8 mouse cellular contexts compared by ENCODE assay signal in genomic region chr1:51479027-51479329, GRCm38 (mm10). TPM values are rescaled to one million over a fixed set of nuclear protein-coding genes. Genes with fewer than 3 reads are reported as not detected.
DNase-seq lines count a peak whose midpoint lies in the region; ATAC-seq and TF ChIP-seq lines count a peak whose summit lies in the region.

No protein-coding gene starts in this region.

- TF ChIP-seq POLR2A in MEL (IDR thresholded peaks at IDR 0.05; ENCODE audit: control insufficient read depth in 1 of 2, insufficient read depth in 1 of 2, low read depth in 1 of 2, low read length in 2 of 2, poor library complexity in 1 of 2), result no peak

- peak overlapping the region; percentile 87 for H3K27ac ChIP-seq in heart, embryonic 13.5 days (replicated peaks)
- peak overlapping the region; percentile 79; the same call in 1 of the 2 replicates for H3K27ac ChIP-seq in MEL (ENCODE audit: control insufficient read depth, low read depth, low read length)
- H3K27ac ChIP-seq in hindbrain, embryonic 11.5 days (ENCODE audit: low read depth, low read length), result no peak overlapping the region
- H3K27ac ChIP-seq in midbrain, embryonic 11.5 days (ENCODE audit: low read depth, low read length), result no peak overlapping the region

- no peaks in the 10 kb centered on the region for H3K9me3 ChIP-seq in heart, embryonic 13.5 days
- no peaks in the 10 kb centered on the region for H3K9me3 ChIP-seq in MEL (replicated peaks; ENCODE audit: insufficient read depth, low read length)
- no peaks in the 10 kb centered on the region for H3K9me3 ChIP-seq in hindbrain, embryonic 11.5 days (ENCODE audit: control insufficient read depth, low read length)
- no peaks in the 10 kb centered on the region for H3K9me3 ChIP-seq in midbrain, embryonic 11.5 days (ENCODE audit: control insufficient read depth, low read length)

- no peak for DNase-seq in heart, adult 9 months (ENCODE audit: low spot score in 2 of 2)
- DNase-seq in MEL (ENCODE audit: low read depth, low spot score), result no peak
- DNase-seq in hindbrain, embryonic 11.5 days (ENCODE audit: low spot score), result no peak
- peak; percentile 81 for DNase-seq in midbrain, embryonic 11.5 days (ENCODE audit: low spot score, missing footprints)
- DNase-seq in layer of hippocampus, postnatal 25 days (ENCODE audit: extremely low spot score in 1 of 2, low spot score in 1 of 2), result no peak
- no peak for DNase-seq in cerebellum, postnatal 36 days
- no peak for DNase-seq in c-Kit-positive CD71-positive TER-119-positive erythroid progenitor cells, embryonic 14.5 days (ENCODE audit: low spot score)

- H3K9ac ChIP-seq in heart, embryonic 13.5 days, result peak overlapping the region; percentile 90
- H3K9ac ChIP-seq in MEL (ENCODE audit: control insufficient read depth, low read depth, low read length, poor library complexity, severe bottlenecking), result peak overlapping the region; percentile 93
- H3K9ac ChIP-seq in hindbrain, embryonic 11.5 days (ENCODE audit: low read depth, low read length), result no peak overlapping the region
- peak overlapping the region; percentile 74; the same call in 1 of the 2 replicates for H3K9ac ChIP-seq in midbrain, embryonic 11.5 days (ENCODE audit: low read length)

- no peak for TF ChIP-seq CTCF in MEL (IDR thresholded peaks at IDR 0.05 in 2 of 3, conservative IDR thresholded peaks at IDR 0.05 in 1 of 3; ENCODE audit: control insufficient read depth in 1 of 3, insufficient read depth in 1 of 3, low read depth in 2 of 3, low read length in 3 of 3, poor library complexity in 1 of 3, severe bottlenecking in 1 of 3)

- H3K4me3 ChIP-seq in heart, embryonic 13.5 days, result peak overlapping the region; percentile 77
- peak overlapping the region; percentile 69 to 92 for H3K4me3 ChIP-seq in MEL (ENCODE audit: control insufficient read depth in 1 of 2, insufficient read depth in 1 of 2, low read depth in 2 of 2, low read length in 2 of 2)
- peak overlapping the region; percentile 63 for H3K4me3 ChIP-seq in hindbrain, embryonic 11.5 days (ENCODE audit: low read depth, low read length)
- peak overlapping the region; percentile 60 for H3K4me3 ChIP-seq in midbrain, embryonic 11.5 days (ENCODE audit: low read depth, low read length)

- H3K4me1 ChIP-seq in heart, embryonic 13.5 days, result peaks cover 8% of the 10 kb centered on the region
- peaks cover 6 to 14% of the 10 kb centered on the region in 2 experiments for H3K4me1 ChIP-seq in MEL (ENCODE audit: control insufficient read depth in 1 of 2, insufficient read depth in 2 of 2, low read length in 2 of 2)
- no peaks in the 10 kb centered on the region for H3K4me1 ChIP-seq in hindbrain, embryonic 11.5 days (replicated peaks; ENCODE audit: control insufficient read depth, insufficient read depth, low read length)
- H3K4me1 ChIP-seq in midbrain, embryonic 11.5 days (ENCODE audit: control insufficient read depth, insufficient read depth, low read length), result no peaks in the 10 kb centered on the region; the same call in 1 of the 2 replicates

- 75% methylated on average over 1 of the region's 1 CpGs for WGBS in heart, embryonic 13.5 days
- 83% methylated on average over 1 of the region's 1 CpGs for WGBS in hindbrain, embryonic 11.5 days
- WGBS in midbrain, embryonic 11.5 days, result 82% methylated on average over 1 of the region's 1 CpGs

- H3K4me2 ChIP-seq in heart, embryonic 13.5 days, result peak overlapping the region; percentile 99
- peak overlapping the region; percentile 92 for H3K4me2 ChIP-seq in hindbrain, embryonic 11.5 days (replicated peaks; ENCODE audit: low read depth, low read length)
- peak overlapping the region; percentile 63 for H3K4me2 ChIP-seq in midbrain, embryonic 11.5 days

- peaks cover 4% of the 10 kb centered on the region; the same call in 1 of the 2 replicates for H3K36me3 ChIP-seq in heart, embryonic 13.5 days
- H3K36me3 ChIP-seq in MEL (ENCODE audit: control insufficient read depth in 1 of 2, insufficient read depth in 2 of 2, low read length in 2 of 2), result peaks cover 0 to 25% of the 10 kb centered on the region in 2 experiments; a peak in 2 of 4 replicates
- no peaks in the 10 kb centered on the region for H3K36me3 ChIP-seq in hindbrain, embryonic 11.5 days (ENCODE audit: control insufficient read depth, insufficient read depth, low read length)
- no peaks in the 10 kb centered on the region for H3K36me3 ChIP-seq in midbrain, embryonic 11.5 days (ENCODE audit: control insufficient read depth, insufficient read depth, low read length)

- ATAC-seq in heart, embryonic 13.5 days (ENCODE audit: extremely low read depth, insufficient number of reproducible peaks, low FRiP score, low TSS enrichment), result no peak
- ATAC-seq in hindbrain, embryonic 11.5 days (ENCODE audit: low FRiP score), result no peak
- no peak for ATAC-seq in midbrain, embryonic 11.5 days (ENCODE audit: low FRiP score)

- no peak for TF ChIP-seq EP300 in MEL (IDR thresholded peaks at IDR 0.05; ENCODE audit: low read depth in 1 of 2, low read length in 2 of 2)

- peaks cover 4% of the 10 kb centered on the region; the same call in 1 of the 2 replicates for H3K79me2 ChIP-seq in MEL (ENCODE audit: control insufficient read depth, insufficient read depth, low read length, poor library complexity)

- no peaks in the 10 kb centered on the region for H3K27me3 ChIP-seq in heart, embryonic 13.5 days (replicated peaks)
- no peaks in the 10 kb centered on the region for H3K27me3 ChIP-seq in MEL (ENCODE audit: control insufficient read depth in 1 of 2, insufficient read depth in 2 of 2, low read length in 2 of 2)
- H3K27me3 ChIP-seq in hindbrain, embryonic 11.5 days (ENCODE audit: control insufficient read depth, insufficient read depth, low read length), result no peaks in the 10 kb centered on the region
- no peaks in the 10 kb centered on the region for H3K27me3 ChIP-seq in midbrain, embryonic 11.5 days (ENCODE audit: control insufficient read depth, insufficient read depth, low read length)

- no peak for TF ChIP-seq RAD21 in MEL (IDR thresholded peaks at IDR 0.05; ENCODE audit: low read depth, low read length)

TF ChIP-seq in MEL, 35 proteins besides CTCF, POLR2A, EP300 and RAD21:
- TF ChIP-seq TBP (IDR thresholded peaks at IDR 0.05; ENCODE audit: low read depth, low read length), result no peak
- TF ChIP-seq HCFC1 (IDR thresholded peaks at IDR 0.05; ENCODE audit: low read depth, low read length), result no peak
- no peak for TF ChIP-seq MXI1 (IDR thresholded peaks at IDR 0.05; ENCODE audit: low read depth, low read length)
- TF ChIP-seq ZKSCAN1 (IDR thresholded peaks at IDR 0.05; ENCODE audit: low read depth, low read length), result no peak
- TF ChIP-seq RCOR1 (IDR thresholded peaks at IDR 0.05; ENCODE audit: low read depth, low read length), result no peak
- TF ChIP-seq BHLHE40 (IDR thresholded peaks at IDR 0.05; ENCODE audit: borderline replicate concordance, low read depth, low read length), result no peak
- TF ChIP-seq TAL1 (IDR thresholded peaks at IDR 0.05; ENCODE audit: low read length), result no peak
- no peak for TF ChIP-seq POLR2AphosphoS2 (IDR thresholded peaks at IDR 0.05; ENCODE audit: low read length)
- no peak for TF ChIP-seq NRF1 (IDR thresholded peaks at IDR 0.05; ENCODE audit: insufficient read depth, low read depth, low read length, poor library complexity, severe bottlenecking)
- no peak for TF ChIP-seq MAX (IDR thresholded peaks at IDR 0.05; ENCODE audit: low read length)
- no peak for TF ChIP-seq ZC3H11A (IDR thresholded peaks at IDR 0.05; ENCODE audit: low read depth, low read length)
- TF ChIP-seq UBTF (IDR thresholded peaks at IDR 0.05; ENCODE audit: borderline replicate concordance, insufficient read depth, low read depth, low read length), result no peak
- TF ChIP-seq ZMIZ1 (IDR thresholded peaks at IDR 0.05; ENCODE audit: low read depth, low read length), result no peak

RNA-seq across cellular contexts. Expression of gene Nabp1, which starts 0.8 kb away (rescaled TPM):
- 12.7 and 14.9 TPM in 2 replicates for polyA plus RNA-seq in heart, embryonic 13.5 days (2015; fragmentation: Nextera tagmentation; extraction: Ambion mirVana)
- 10.0 and 11.7 TPM in 2 replicates for total RNA-seq in MEL (2012; rRNA removed)
- 1 to 10 TPM in 1 of 2 experiments, not detected in 1; 5.4 TPM for polyA plus RNA-seq in MEL (2012; ENCODE audit: insufficient read depth in 1 of 2, insufficient read length in 2 of 2, low read depth in 1 of 2, low replicate concordance in 2 of 2, missing spikeins in 1 of 2)
- polyA plus RNA-seq in hindbrain, embryonic 11.5 days (2014; fragmentation: Nextera tagmentation; extraction: Ambion mirVana), result 9.0 and 10.9 TPM in 2 replicates
- polyA plus RNA-seq in midbrain, embryonic 11.5 days (2014; fragmentation: Nextera tagmentation; extraction: Ambion mirVana), result 8.1 and 9.0 TPM in 2 replicates
- 10 to 100 TPM; 15.6 to 22.3 TPM for total RNA-seq in layer of hippocampus, postnatal 25 days (2021)

Comparison
In these comparisons a context has a peak if more than half of its experiments do, and no peak if none do; other contexts are left out.
1. H3K27ac ChIP-seq: peak in heart, embryonic 13.5 days (single experiment) and MEL (single experiment); none in hindbrain, embryonic 11.5 days (single experiment) and midbrain, embryonic 11.5 days (single experiment).
2. Peak in every context shown above with its lines, with median percentiles within 50 percentile points of each other: H3K4me2 ChIP-seq and H3K4me3 ChIP-seq.